Mouse (Mus musculus): ENCODE data around the gene Knstrn.
A peak's percentile ranks its signal among the peaks of the same experiment; 100 is the strongest.

Knstrn gene

GRCm38 (mm10) chr2:118790551-118791525 lies 23.0 kb upstream of the Knstrn start:
- peak; percentile 89 for DNase-seq (ENCODE audit: low read depth, low spot score)

- no peak for DNase-seq (ENCODE audit: low read depth, low spot score)
Measured at GRCm38 (mm10) chr2:118791591-118792258, 22.1 kb upstream of the Knstrn start.

- no peak for DNase-seq (ENCODE audit: low read depth, low spot score)
Measured at GRCm38 (mm10) chr2:118792259-118792613, 21.6 kb upstream of the Knstrn start.

GRCm38 (mm10) chr2:118793636-118794035 lies 20.2 kb upstream of the Knstrn start:
- no peak for DNase-seq (ENCODE audit: low read depth, low spot score)

- DNase-seq (ENCODE audit: low read depth, low spot score), result no peak
Measured at GRCm38 (mm10) chr2:118802542-118803118, 11.2 kb upstream of the Knstrn start.

- no peak for DNase-seq (ENCODE audit: low read depth, low spot score)
Measured at GRCm38 (mm10) chr2:118804474-118804873, 9.3 kb upstream of the Knstrn start.

GRCm38 (mm10) chr2:118805137-118805536 lies 8.7 kb upstream of the Knstrn start:
- no peak for DNase-seq (ENCODE audit: low read depth, low spot score)

GRCm38 (mm10) chr2:118805756-118806155 lies 8.0 kb upstream of the Knstrn start:
- no peak for DNase-seq (ENCODE audit: low read depth, low spot score)

GRCm38 (mm10) chr2:118806860-118807259 lies 6.9 kb upstream of the Knstrn start:
- no peak for DNase-seq (ENCODE audit: low read depth, low spot score)

GRCm38 (mm10) chr2:118810861-118811260 lies 2.9 kb upstream of the Knstrn start:
- no peak for DNase-seq (ENCODE audit: low read depth, low spot score)

- no peak for DNase-seq (ENCODE audit: low read depth, low spot score)
Measured at GRCm38 (mm10) chr2:118812724-118813123, 1.1 kb upstream of the Knstrn start.

- no peak for DNase-seq (ENCODE audit: low read depth, low spot score)
Measured at GRCm38 (mm10) chr2:118822800-118823199, 9.0 kb downstream of the Knstrn start.

- DNase-seq (ENCODE audit: low read depth, low spot score), result no peak
Measured at GRCm38 (mm10) chr2:118824396-118824795, 10.6 kb downstream of the Knstrn start.

- no peak for DNase-seq (ENCODE audit: low read depth, low spot score)
Measured at GRCm38 (mm10) chr2:118829096-118829495, 15.3 kb downstream of the Knstrn start.

GRCm38 (mm10) chr2:118834061-118834460 lies 20.3 kb downstream of the Knstrn start:
- no peak for DNase-seq (ENCODE audit: low read depth, low spot score)

- DNase-seq (ENCODE audit: low read depth, low spot score), result no peak
Measured at GRCm38 (mm10) chr2:118835115-118835514, 21.3 kb downstream of the Knstrn start.

GRCm38 (mm10) chr2:118838330-118838729 lies 24.5 kb downstream of the Knstrn start:
- no peak for DNase-seq (ENCODE audit: low read depth, low spot score)

- no peak for DNase-seq (ENCODE audit: low read depth, low spot score)
Measured at GRCm38 (mm10) chr2:118841186-118841585, 27.4 kb downstream of the Knstrn start.

GRCm38 (mm10) chr2:118841774-118842173 lies 28.0 kb downstream of the Knstrn start:
- no peak for DNase-seq (ENCODE audit: low read depth, low spot score)

GRCm38 (mm10) chr2:118844427-118844826 lies 30.6 kb downstream of the Knstrn start:
- DNase-seq (ENCODE audit: low read depth, low spot score), result no peak

- DNase-seq (ENCODE audit: low read depth, low spot score), result peak; percentile 20
Measured at GRCm38 (mm10) chr2:118846246-118846645, 32.4 kb downstream of the Knstrn start.

- DNase-seq (ENCODE audit: low read depth, low spot score), result no peak
Measured at GRCm38 (mm10) chr2:118851756-118852155, 38.0 kb downstream of the Knstrn start.

All from ES-CJ7 (cell line).